8 mouse cellular contexts compared by ENCODE assay signal in genomic region chr11:102184646-102185495, GRCm38 (mm10). TPM values are rescaled to one million over a fixed set of nuclear protein-coding genes. Genes with fewer than 3 reads are reported as not detected.
DNase-seq lines count a peak whose midpoint lies in the region; ATAC-seq and TF ChIP-seq lines count a peak whose summit lies in the region.

Gene Lsm12, minus strand, starts transcription at chr11:102185296.

- peaks cover 47% of the 10 kb centered on the region for H3K79me3 ChIP-seq in C2C12 (ENCODE audit: low read depth)

- H3K4me3 ChIP-seq in C2C12 (ENCODE audit: insufficient read depth, poor library complexity, severe bottlenecking) = peak within 1 kb of the TSS; percentile 98
- H3K4me3 ChIP-seq in erythroblast, embryonic 14.5 days (replicated peaks) = peak within 1 kb of the TSS; percentile 97
- H3K4me3 ChIP-seq in heart, embryonic 12.5 days = peak within 1 kb of the TSS; percentile 99
- H3K4me3 ChIP-seq in kidney, postnatal 0 days (replicated peaks; ENCODE audit: low read depth, low read length) = peak within 1 kb of the TSS; percentile 87
- peak within 1 kb of the TSS; percentile 98 for H3K4me3 ChIP-seq in liver, embryonic 11.5 days (ENCODE audit: low read depth, low read length)
- peak within 1 kb of the TSS; percentile 93 for H3K4me3 ChIP-seq in stomach, embryonic 14.5 days (ENCODE audit: low read depth, low read length)

- peak within 1 kb of the TSS; percentile 98 for H3K9ac ChIP-seq in heart, embryonic 12.5 days
- H3K9ac ChIP-seq in kidney, postnatal 0 days (ENCODE audit: low read depth, low read length) = peak within 1 kb of the TSS; percentile 89
- peak within 1 kb of the TSS; percentile 95 for H3K9ac ChIP-seq in liver, embryonic 11.5 days (ENCODE audit: low read depth, low read length)
- peak within 1 kb of the TSS; percentile 94 for H3K9ac ChIP-seq in stomach, embryonic 14.5 days (replicated peaks; ENCODE audit: low read depth, low read length)

- peak; percentile 94 for TF ChIP-seq POLR2A in brain, embryonic 14.5 days (IDR thresholded peaks at IDR 0.05; ENCODE audit: borderline replicate concordance, extremely low read depth, insufficient read depth, insufficient read length, poor library complexity, severe bottlenecking)

- no peaks in the 10 kb centered on the region for H3K9me3 ChIP-seq in erythroblast, embryonic 14.5 days (ENCODE audit: control insufficient read depth, low read length)
- no peaks in the 10 kb centered on the region for H3K9me3 ChIP-seq in heart, embryonic 12.5 days (replicated peaks)
- H3K9me3 ChIP-seq in kidney, postnatal 0 days (replicated peaks; ENCODE audit: low read length) = no peaks in the 10 kb centered on the region
- no peaks in the 10 kb centered on the region for H3K9me3 ChIP-seq in liver, embryonic 11.5 days (ENCODE audit: control insufficient read depth, low read length)
- H3K9me3 ChIP-seq in stomach, embryonic 14.5 days (ENCODE audit: control insufficient read depth, low read depth, low read length) = no peaks in the 10 kb centered on the region

- H3K27ac ChIP-seq in heart, embryonic 12.5 days (ENCODE audit: poor library complexity, severe bottlenecking) = peak within 1 kb of the TSS; percentile 96
- peak within 1 kb of the TSS; percentile 93 for H3K27ac ChIP-seq in kidney, postnatal 0 days
- peak within 1 kb of the TSS; percentile 92 for H3K27ac ChIP-seq in liver, embryonic 11.5 days (ENCODE audit: low read depth, low read length)
- peak within 1 kb of the TSS; percentile 95 for H3K27ac ChIP-seq in stomach, embryonic 14.5 days (ENCODE audit: low read length)

- no peaks in the 10 kb centered on the region for H3K27me3 ChIP-seq in C2C12 (ENCODE audit: control insufficient read depth, insufficient read depth, insufficient read length)
- no peaks in the 10 kb centered on the region for H3K27me3 ChIP-seq in erythroblast, embryonic 14.5 days (ENCODE audit: control insufficient read depth)
- no peaks in the 10 kb centered on the region for H3K27me3 ChIP-seq in heart, embryonic 12.5 days (replicated peaks)
- no peaks in the 10 kb centered on the region for H3K27me3 ChIP-seq in kidney, postnatal 0 days (ENCODE audit: insufficient read depth, low read length)
- no peaks in the 10 kb centered on the region for H3K27me3 ChIP-seq in liver, embryonic 11.5 days (replicated peaks; ENCODE audit: control insufficient read depth, insufficient read depth, low read length)
- no peaks in the 10 kb centered on the region for H3K27me3 ChIP-seq in stomach, embryonic 14.5 days (ENCODE audit: control insufficient read depth, insufficient read depth, low read length)

- peak; percentile 90 for ATAC-seq in heart, embryonic 12.5 days (ENCODE audit: insufficient number of reproducible peaks, low FRiP score)
- ATAC-seq in kidney, postnatal 0 days (replicated peaks; ENCODE audit: low FRiP score, low read depth) = peak; percentile 83
- peak; percentile 81 for ATAC-seq in liver, embryonic 11.5 days (replicated peaks; ENCODE audit: low FRiP score)
- peak; percentile 84 for ATAC-seq in stomach, embryonic 14.5 days (ENCODE audit: insufficient number of reproducible peaks, insufficient read depth, low FRiP score, low read depth)

- TF ChIP-seq CTCF in C2C12 (IDR thresholded peaks at IDR 0.05; ENCODE audit: control insufficient read depth, insufficient read depth, insufficient read length) = no peak
- TF ChIP-seq CTCF in brain, embryonic 14.5 days (IDR thresholded peaks at IDR 0.05; ENCODE audit: borderline replicate concordance, extremely low read depth, insufficient read depth, insufficient read length) = no peak
- TF ChIP-seq CTCF in kidney, postnatal 0 days (IDR thresholded peaks at IDR 0.05; ENCODE audit: low read depth) = no peak

- H3K4me2 ChIP-seq in heart, embryonic 12.5 days = peak within 1 kb of the TSS; percentile 86
- peak within 1 kb of the TSS; percentile 82 for H3K4me2 ChIP-seq in kidney, postnatal 0 days (ENCODE audit: low read length)
- peak within 1 kb of the TSS; percentile 87 for H3K4me2 ChIP-seq in liver, embryonic 11.5 days
- H3K4me2 ChIP-seq in stomach, embryonic 14.5 days (replicated peaks; ENCODE audit: low read depth, low read length) = peak within 1 kb of the TSS; percentile 54

- WGBS in heart, embryonic 12.5 days = under 1% methylated on average over 66 of the region's 70 CpGs
- WGBS in kidney, postnatal 0 days = 2% methylated on average over 61 of the region's 70 CpGs
- under 1% methylated on average over 70 of the region's 70 CpGs for WGBS in liver, embryonic 11.5 days
- under 1% methylated on average over 69 of the region's 70 CpGs for WGBS in stomach, embryonic 14.5 days

- H3K4me1 ChIP-seq in erythroblast, embryonic 14.5 days (ENCODE audit: control insufficient read depth) = peaks cover 46% of the 10 kb centered on the region
- H3K4me1 ChIP-seq in heart, embryonic 12.5 days (replicated peaks) = peaks cover 16% of the 10 kb centered on the region
- H3K4me1 ChIP-seq in kidney, postnatal 0 days (replicated peaks; ENCODE audit: insufficient read depth, low read length) = peaks cover 4% of the 10 kb centered on the region; the same call in 1 of the 2 replicates
- peaks cover 26% of the 10 kb centered on the region for H3K4me1 ChIP-seq in liver, embryonic 11.5 days (replicated peaks; ENCODE audit: control insufficient read depth, insufficient read depth, low read length)
- peaks cover 11% of the 10 kb centered on the region; the same call in 1 of the 2 replicates for H3K4me1 ChIP-seq in stomach, embryonic 14.5 days (ENCODE audit: control insufficient read depth, insufficient read depth, low read length)

- H3K79me2 ChIP-seq in C2C12 (ENCODE audit: control insufficient read depth, insufficient read depth) = peaks cover 54% of the 10 kb centered on the region

- H3ac ChIP-seq in C2C12 (ENCODE audit: control insufficient read depth, insufficient read length, low read depth) = peak within 1 kb of the TSS; percentile 79

- H3K36me3 ChIP-seq in C2C12 (ENCODE audit: control insufficient read depth, insufficient read depth) = peaks cover 35% of the 10 kb centered on the region
- H3K36me3 ChIP-seq in erythroblast, embryonic 14.5 days (ENCODE audit: control insufficient read depth) = peaks cover 35% of the 10 kb centered on the region
- peaks cover 23% of the 10 kb centered on the region for H3K36me3 ChIP-seq in heart, embryonic 12.5 days
- no peaks in the 10 kb centered on the region for H3K36me3 ChIP-seq in kidney, postnatal 0 days (ENCODE audit: insufficient read depth, low read length)
- peaks cover 20% of the 10 kb centered on the region for H3K36me3 ChIP-seq in liver, embryonic 11.5 days (ENCODE audit: control insufficient read depth, insufficient read depth, low read length)
- H3K36me3 ChIP-seq in stomach, embryonic 14.5 days (ENCODE audit: control insufficient read depth, insufficient read depth, low read length) = peaks cover 21% of the 10 kb centered on the region; the same call in 1 of the 2 replicates

- DNase-seq in brain, embryonic 14.5 days (ENCODE audit: low read depth) = peak; percentile 97
- DNase-seq in kidney, postnatal 0 days (ENCODE audit: low spot score) = peak; percentile 94
- DNase-seq in liver, embryonic 11.5 days (ENCODE audit: low spot score) = peak; percentile 94
- peak; percentile 98 for DNase-seq in naive thymus-derived CD4-positive, alpha-beta T cell, adult 2 months (ENCODE audit: low read depth)

TF ChIP-seq in C2C12, 6 proteins besides CTCF, POLR2A, EP300 and RAD21:
- TF ChIP-seq MAX (IDR thresholded peaks at IDR 0.05) (peak; percentile 71), CEBPB (IDR thresholded peaks at IDR 0.05; ENCODE audit: low read depth) (no peak), USF1 (IDR thresholded peaks at IDR 0.05; ENCODE audit: low read depth) (no peak), FOSL1 (IDR thresholded peaks at IDR 0.05; ENCODE audit: insufficient read depth, low read length, poor library complexity, severe bottlenecking) (no peak), MYOG (IDR thresholded peaks at IDR 0.05; ENCODE audit: control insufficient read depth, extremely low read depth, insufficient read length) (no peak), MYOD1 (IDR thresholded peaks at IDR 0.05; ENCODE audit: control insufficient read depth, insufficient read length, low read depth) (no peak)
TF ChIP-seq in C2C12: peak in this region for 1.

RNA-seq across cellular contexts. Expression of gene Lsm12, which starts in this region (rescaled TPM):
- 43.0 TPM for polyA plus RNA-seq in C2C12 (2012; fragmentation: generic; extraction: Trizol)
- 36.5 and 47.6 TPM in 2 replicates for polyA plus RNA-seq in brain, embryonic 14.5 days (2012; rRNA removed)
- 8.9 TPM in 2 replicates for polyA plus RNA-seq in erythroblast, embryonic 14.5 days (2012)
- 90.9 and 94.3 TPM in 2 replicates for polyA plus RNA-seq in heart, embryonic 12.5 days (2016; fragmentation: Nextera tagmentation; extraction: Ambion mirVana)
- polyA plus RNA-seq in kidney, postnatal 0 days (2015; fragmentation: Nextera tagmentation; extraction: Ambion mirVana) = 111 and 123 TPM in 2 replicates
- 80.1 and 83.2 TPM in 2 replicates for polyA plus RNA-seq in liver, embryonic 11.5 days (2014; fragmentation: Nextera tagmentation; extraction: Ambion mirVana)
- polyA plus RNA-seq in stomach, embryonic 14.5 days (2014; fragmentation: Nextera tagmentation; extraction: Ambion mirVana) = 88.2 and 88.5 TPM in 2 replicates

Comparison
In these comparisons a context has a peak if more than half of its experiments do, and no peak if none do; other contexts are left out.
1. Peak in every context shown above with its lines: DNase-seq, ATAC-seq, H3K4me3 ChIP-seq and H3K27ac ChIP-seq.